ENCODE assay signal across 8 mouse cellular contexts in the genomic region with DNA sequence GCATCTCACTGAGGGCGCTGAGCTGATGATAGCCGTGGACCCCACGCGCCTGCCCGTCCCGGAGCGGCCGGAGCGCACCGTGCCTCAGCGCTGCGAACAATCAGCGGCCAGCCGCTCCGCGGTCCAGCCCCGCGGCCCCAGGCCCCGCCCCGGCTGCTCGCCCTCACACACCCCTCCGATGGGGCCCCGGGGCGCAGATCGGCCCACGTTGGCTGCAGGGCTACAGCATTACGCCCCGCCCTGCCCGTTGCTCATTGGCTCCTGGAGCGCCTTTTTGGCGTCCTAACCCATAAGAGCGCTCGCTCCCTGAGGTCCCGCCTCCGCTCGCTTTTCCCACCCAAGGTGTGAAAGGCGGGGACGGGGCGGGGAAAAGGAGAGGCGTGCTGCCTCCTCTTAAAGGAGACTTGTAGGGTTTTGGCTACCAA. TPM values are rescaled to one million over a fixed set of nuclear protein-coding genes. Genes with fewer than 3 reads are reported as not detected.
DNase-seq lines count a peak whose midpoint lies in the region; ATAC-seq lines count a peak whose summit lies in the region.

A gene (minus strand): TSS at position 92 of the 425 bp plus-strand sequence.

- intact Hi-C loops in gastrocnemius, postnatal 14 days (cut with DNase I; ENCODE audit: low total_unique reads): no loop called here

- ATAC-seq in megakaryocyte, adult 5-6 weeks (ENCODE audit: poor library complexity, severe bottlenecking): peak; percentile 95

- DNase-seq in adrenal gland, adult 2 months: peak; percentile 99
- peak; percentile 100 for DNase-seq in embryo, embryonic 11 days
- DNase-seq in gastrocnemius, postnatal 14 days: peak; percentile 99
- peak; percentile 98 for DNase-seq in induced T-regulatory cell, adult 2 months (ENCODE audit: low read depth)
- peak; percentile 82 to 97 for DNase-seq in left cerebral cortex, adult 8-10 months (ENCODE audit: low spot score in 2 of 2)
- peak; percentile 99 for DNase-seq in right cerebral cortex, adult 18-20 months
- peak; percentile 92 for DNase-seq in urinary bladder, adult 2 months (ENCODE audit: low spot score)

RNA-seq across cellular contexts. Expression of the gene that starts here (rescaled TPM):
- total RNA-seq in adrenal gland, adult 2 months (2021): 10 to 100 TPM in 1 of 2 experiments, 1 to 10 TPM in 1; 7.7 to 17.6 TPM
- polyA plus RNA-seq in adrenal gland, adult 2 months (2012; rRNA removed): 11.0 and 12.4 TPM in 2 replicates
- 10 to 100 TPM; 39.7 to 49.4 TPM for total RNA-seq in gastrocnemius, postnatal 14 days (2021)
- total RNA-seq in left cerebral cortex, adult 8-10 months (2022): 10 to 100 TPM; 28.5 to 38.8 (median 33.4) TPM
- total RNA-seq in megakaryocyte, adult 5-6 weeks (2015): 0.50 TPM in 1 of 2 replicates, not detected in the other
- total RNA-seq in megakaryocyte, adult 5-6 weeks (2017): 0.04 TPM in 2 replicates
- polyA plus RNA-seq in urinary bladder, adult 2 months (2012; rRNA removed): 10.8 and 13.8 TPM in 2 replicates

Comparison
In these comparisons a context has a peak if more than half of its experiments do, and no peak if none do; other contexts are left out.
1. Peak in every context shown above with its lines: DNase-seq and ATAC-seq.
2. RNA of the gene that starts here (total RNA-seq): 39.7 to 49.4 TPM in gastrocnemius, postnatal 14 days, 28.5 to 38.8 TPM in left cerebral cortex, adult 8-10 months and 7.7 to 17.6 TPM in adrenal gland, adult 2 months; 0.04 to 0.50 TPM in megakaryocyte, adult 5-6 weeks; every median in the first group is over 4 times any median in the second.
3. Peak in ATAC-seq in megakaryocyte, adult 5-6 weeks; RNA of the gene not detected or under 1 TPM.